Mouse (Mus musculus): ENCODE data around the gene Col15a1.
A peak's percentile ranks its signal among the peaks of the same experiment; 100 is the strongest.

Gene Col15a1

DNA sequence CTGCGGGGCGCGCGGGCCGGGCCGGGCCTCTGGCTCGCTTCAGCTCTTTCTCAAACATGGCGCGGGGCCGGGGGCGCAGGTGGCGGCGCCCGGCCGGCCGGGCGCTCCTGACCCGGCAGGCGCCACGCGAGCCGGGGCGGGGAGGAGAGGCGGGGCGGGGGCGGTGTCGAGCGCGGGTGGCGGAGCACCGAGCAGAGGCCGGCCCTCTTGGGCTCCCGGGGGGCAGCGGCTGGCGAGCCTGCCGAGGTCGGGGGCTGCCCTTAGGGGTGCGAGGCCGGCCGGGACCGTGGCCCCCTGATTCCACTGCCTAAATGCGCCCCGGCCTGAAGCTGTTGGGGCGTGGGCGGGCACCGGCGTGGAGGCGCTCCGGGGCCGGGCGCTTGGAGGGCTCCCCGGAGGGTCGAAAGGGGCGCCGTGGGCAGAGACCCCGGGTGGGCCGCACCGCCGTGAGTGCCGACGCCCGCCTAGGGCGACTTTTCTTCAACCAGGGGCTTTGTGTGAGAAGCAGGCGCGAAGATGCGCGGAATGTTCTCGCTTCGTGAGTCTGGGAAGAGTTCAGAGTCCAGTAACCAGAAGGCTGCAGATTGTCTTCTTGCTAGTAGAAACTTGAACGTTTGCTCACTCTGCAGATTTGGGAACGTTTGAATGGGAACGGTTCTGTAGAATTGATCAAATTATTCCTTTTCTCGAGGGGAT, 145.6 kb downstream of the Col15a1 start:
- DNase-seq = peak; percentile 74 to 89

DNA sequence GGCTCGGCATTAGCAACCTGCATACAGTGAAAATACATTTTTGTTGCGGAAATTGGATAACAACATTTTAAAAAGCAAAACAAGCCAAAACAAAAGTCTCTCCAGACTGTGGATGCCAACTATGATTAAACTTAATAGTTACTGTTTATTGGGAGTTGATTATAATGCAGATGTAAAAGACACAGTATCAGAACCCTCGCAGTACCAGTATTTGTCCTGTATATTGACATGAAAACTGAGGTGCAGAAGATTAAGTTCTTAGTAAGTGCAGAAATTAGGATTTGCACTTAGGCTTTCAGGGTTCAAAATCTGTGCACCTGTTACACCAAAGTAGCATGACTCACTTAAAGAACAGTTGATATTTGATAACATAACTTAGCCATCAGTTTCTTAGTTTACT, 146.3 kb downstream of the Col15a1 start:
- DNase-seq = no peak

DNA sequence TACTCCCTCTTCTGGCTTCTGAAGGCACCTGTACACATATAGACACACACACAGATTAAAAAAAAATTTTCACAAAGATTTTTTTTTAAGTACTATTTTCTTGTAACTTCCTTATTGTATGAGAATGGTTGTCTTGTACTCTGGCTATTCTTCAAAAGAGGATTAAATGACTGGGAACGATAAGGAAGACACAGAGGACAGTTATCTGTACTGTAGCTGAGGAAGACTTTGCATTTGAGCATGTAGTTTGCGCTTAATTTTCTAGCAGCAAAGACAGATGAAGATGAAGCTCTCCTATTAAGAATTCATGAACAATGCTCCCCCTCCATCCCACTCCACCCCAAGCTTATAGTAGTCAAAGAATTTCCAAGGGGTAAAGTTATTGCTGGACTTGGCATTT, 154.7 kb downstream of the Col15a1 start:
- no peak for DNase-seq

Measured in kidney, postnatal 25 days (tissue).